ENCODE assay signal across 22 mouse cellular contexts in genomic region chr2:24449111-24449510, GRCm38 (mm10). TPM values are rescaled to one million over a fixed set of nuclear protein-coding genes. Genes with fewer than 3 reads are reported as not detected.
"Had no signal": no experiment of that assay in that cellular context is flagged by ENCODE, and none has a peak within 500 bp of the region (broad histone marks: within the 10 kb centered on the region; RNA-seq: fewer than 3 reads in every experiment).

No protein-coding gene starts in this region.

- H3K9me3 ChIP-seq: lung, embryonic 15.5 days; megakaryocyte, embryonic 14.5 days; midbrain, embryonic 13.5 days; midbrain, embryonic 15.5 days; neural tube, embryonic 12.5 days; stomach, embryonic 15.5 days had no signal

- H3K27me3 ChIP-seq: lung, embryonic 15.5 days; midbrain, embryonic 13.5 days; midbrain, embryonic 15.5 days; neural tube, embryonic 12.5 days; stomach, embryonic 15.5 days had no signal

- H3K4me1 ChIP-seq: lung, embryonic 15.5 days; megakaryocyte, embryonic 14.5 days; midbrain, embryonic 13.5 days; midbrain, embryonic 15.5 days; neural tube, embryonic 12.5 days; stomach, embryonic 15.5 days had no signal

- H3K4me3 ChIP-seq: lung, embryonic 15.5 days; megakaryocyte, embryonic 14.5 days; midbrain, embryonic 13.5 days; midbrain, embryonic 15.5 days; neural tube, embryonic 12.5 days; stomach, embryonic 15.5 days had no signal

- H3K27ac ChIP-seq: lung, embryonic 15.5 days; macrophage; midbrain, embryonic 13.5 days; midbrain, embryonic 15.5 days; neural tube, embryonic 12.5 days; stomach, embryonic 15.5 days; stomach, postnatal 0 days had no signal

- H3K9ac ChIP-seq: liver, postnatal 0 days; lung, embryonic 15.5 days; midbrain, embryonic 13.5 days; midbrain, embryonic 15.5 days; neural tube, embryonic 12.5 days; stomach, embryonic 15.5 days had no signal

- H3K4me2 ChIP-seq: lung, embryonic 15.5 days; midbrain, embryonic 11.5 days; midbrain, embryonic 13.5 days; midbrain, embryonic 15.5 days; neural tube, embryonic 12.5 days; stomach, embryonic 15.5 days had no signal

- ATAC-seq: liver, postnatal 0 days; lung, postnatal 0 days; midbrain, embryonic 13.5 days; midbrain, embryonic 15.5 days had no signal

- DNase-seq: liver, postnatal 0 days; lung, adult 2 months; lung, postnatal 14 days; lung, postnatal 36 days; right cerebral cortex, postnatal 14 days; thymus, adult 2 months; thymus, postnatal 25 days; thymus, postnatal 4 days had no signal

- H3K36me3 ChIP-seq: lung, embryonic 15.5 days; midbrain, embryonic 13.5 days; midbrain, embryonic 15.5 days; neural tube, embryonic 12.5 days; stomach, embryonic 15.5 days had no signal

RNA-seq across cellular contexts. Expression of gene Pax8, which starts 26.3 kb away (rescaled TPM):
- total RNA-seq: monocyte, adult 5-6 weeks; neutrophil, adult 5-6 weeks had no signal
- polyA plus RNA-seq: liver, postnatal 0 days; lung, adult 2 months; lung, postnatal 0 days; macrophage; spleen, adult 2 months; urinary bladder, adult 2 months had no signal
